Mouse (Mus musculus) midbrain, embryonic 10.5 days (tissue): ENCODE data around the gene 1110051M20Rik. TPM values are rescaled to one million over a fixed set of nuclear protein-coding genes. Genes with fewer than 3 reads are reported as not detected.
A peak's percentile ranks its signal among the peaks of the same experiment; 100 is the strongest.

ENCODE experiments used
- DNase-seq: peaks from one replicate; pipeline ENCODE4 v3.0.0-alpha.2; 2017; ENCODE audit warnings: low spot score
- H3K27ac ChIP-seq: fragments of 300-500 bp; sonication (generic); replicated peaks from 2 replicates; pipeline ENCODE4 v1.5.1; 2016; ENCODE audit warnings: mild to moderate bottlenecking
- H3K27me3 ChIP-seq: fragments of 300-500 bp; sonication (generic); 2 replicates; pipeline ENCODE4 v1.6.1; 2016; ENCODE audit warnings: low read depth, mild to moderate bottlenecking; ENCODE audit not compliant: poor library complexity, severe bottlenecking
- H3K36me3 ChIP-seq: fragments of 300-500 bp; sonication (generic); 2 replicates; pipeline ENCODE4 v1.6.1; 2016; ENCODE audit warnings: mild to moderate bottlenecking, moderate library complexity
- H3K4me1 ChIP-seq: fragments of 300-500 bp; sonication (generic); 2 replicates; pipeline ENCODE4 v1.6.1; 2016
- H3K4me3 ChIP-seq: fragments of 300-500 bp; sonication (generic); 2 replicates; pipeline ENCODE4 v1.5.1; 2016; ENCODE audit warnings: mild to moderate bottlenecking, moderate library complexity
- H3K9me3 ChIP-seq: fragments of 300-500 bp; sonication (generic); replicated peaks from 2 replicates; pipeline ENCODE4 v1.6.1; 2016; ENCODE audit warnings: mild to moderate bottlenecking
- WGBS: fragments of 180-500 bp; shearing (Covaris S2); methylation state at CpG from one replicate; pipeline ENCODE4 v1.1.7; 2016; 5-methylcytosine and 5-hydroxymethylcytosine counted together
- polyA plus RNA-seq: library from polyadenylated mRNA; unstranded; fragments of >200 nt; fragmentation: Nextera tagmentation; extraction: Ambion mirVana; gene quantifications from 2 replicates; pipeline ENCODE4 v1.2.1, GENCODE M21; 2016

Gene 1110051M20Rik
- polyA plus RNA-seq, 1 experiment from 2014 or later: 87.1 TPM

GRCm38 (mm10) chr2:91351841-91352240, 92.7 kb downstream of the 1110051M20Rik start:
- DNase-seq: no peak
- Histone ChIP-seq H3K4me3 (no peak overlapping the region), H3K9me3 (no peaks in the 10 kb centered on the region), H3K27ac (no peak overlapping the region), H3K4me1 (peaks cover 9% of the 10 kb centered on the region), H3K36me3 (no peaks in the 10 kb centered on the region), H3K27me3 (no peaks in the 10 kb centered on the region)

DNA sequence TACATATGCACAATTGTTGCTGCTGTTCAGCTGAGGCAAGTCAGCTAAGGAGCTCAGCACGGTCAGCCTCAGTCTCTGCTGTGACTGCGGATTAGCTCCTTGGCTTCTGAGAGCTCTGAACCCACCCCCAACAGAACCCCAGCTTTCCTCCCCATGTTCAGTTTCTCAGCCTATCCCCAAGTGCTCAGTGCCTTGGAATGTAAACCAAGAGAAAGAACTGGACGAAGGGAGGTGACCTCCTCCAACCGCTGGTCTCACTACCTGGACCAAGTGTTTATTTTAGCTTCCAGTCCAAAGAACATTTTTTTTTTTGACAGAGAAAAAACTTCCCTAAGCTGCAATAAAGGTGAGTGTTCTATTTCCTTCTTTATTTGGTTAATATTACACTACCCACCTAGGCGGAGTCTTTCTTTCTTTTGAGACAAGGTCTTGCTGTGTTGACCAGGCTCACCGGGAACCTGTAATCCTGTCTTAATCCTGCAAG, 94.5 kb downstream of the 1110051M20Rik start:
- Histone ChIP-seq H3K27ac (no peak overlapping the region), H3K4me1 (peaks cover 9% of the 10 kb centered on the region), H3K27me3 (no peaks in the 10 kb centered on the region), H3K36me3 (no peaks in the 10 kb centered on the region), H3K9me3 (no peaks in the 10 kb centered on the region), H3K4me3 (no peak overlapping the region)
- no peak for DNase-seq
- 56% methylated on average over 6 of the region's 6 CpGs for WGBS

DNA sequence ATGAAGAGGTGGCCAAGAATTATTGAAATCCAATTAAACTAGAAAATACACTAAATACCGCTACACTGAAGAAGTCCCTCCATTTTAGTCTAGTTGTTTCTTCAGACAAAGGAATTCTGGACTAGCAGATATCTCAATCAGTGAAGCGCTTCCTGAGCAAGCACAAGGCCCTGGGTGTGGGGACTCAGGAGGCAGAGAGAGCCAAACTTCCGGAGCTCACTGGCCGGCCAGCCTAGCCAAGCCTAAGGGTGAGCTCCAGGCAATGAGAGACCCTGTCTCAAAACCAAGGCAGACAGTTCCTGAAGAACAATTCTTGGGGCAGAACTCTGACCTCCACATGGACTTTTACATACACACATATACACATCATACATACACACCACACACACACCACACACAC, 95.6 kb downstream of the 1110051M20Rik start:
- Histone ChIP-seq H3K4me1 (peaks cover 9% of the 10 kb centered on the region), H3K27me3 (no peaks in the 10 kb centered on the region), H3K36me3 (0 out of 2 replicates have a peak, but pooled peaks cover 3% of the 10 kb centered on the region), H3K9me3 (no peaks in the 10 kb centered on the region; the same call in 1 of the 2 replicates), H3K27ac (no peak overlapping the region), H3K4me3 (no peak overlapping the region)
- DNase-seq: no peak
- 78% methylated on average over 4 of the region's 4 CpGs for WGBS

DNA sequence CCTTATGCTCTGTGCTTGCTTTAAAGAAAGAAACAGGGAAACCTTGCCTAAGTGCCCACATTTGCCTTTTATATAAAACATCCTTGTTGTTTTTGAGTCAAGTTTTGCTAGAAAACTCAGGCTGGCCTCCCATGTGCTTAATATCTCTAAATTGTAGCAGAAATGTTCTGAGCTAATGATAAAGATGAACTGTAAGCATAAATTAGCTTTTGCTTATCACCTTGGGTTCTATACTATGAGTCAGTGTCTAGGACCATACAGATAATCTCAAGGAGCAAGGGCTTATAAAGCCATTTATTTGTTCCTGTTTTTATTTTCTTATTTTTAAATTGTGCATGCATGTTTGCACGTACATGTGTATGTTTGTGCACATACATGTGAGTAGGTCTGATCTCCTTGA, 98.9 kb downstream of the 1110051M20Rik start:
- WGBS: 87% methylated on average over 1 of the region's 1 CpGs
- H3K4me3 ChIP-seq: no peak overlapping the region
- no peak for DNase-seq
- 0 out of 2 replicates have a peak, but pooled peaks cover 7% of the 10 kb centered on the region for H3K36me3 ChIP-seq
- no peak overlapping the region for H3K27ac ChIP-seq
- no peaks in the 10 kb centered on the region; the same call in 1 of the 2 replicates for H3K9me3 ChIP-seq
- H3K4me1 ChIP-seq: peaks cover 7% of the 10 kb centered on the region
- no peaks in the 10 kb centered on the region for H3K27me3 ChIP-seq

DNA sequence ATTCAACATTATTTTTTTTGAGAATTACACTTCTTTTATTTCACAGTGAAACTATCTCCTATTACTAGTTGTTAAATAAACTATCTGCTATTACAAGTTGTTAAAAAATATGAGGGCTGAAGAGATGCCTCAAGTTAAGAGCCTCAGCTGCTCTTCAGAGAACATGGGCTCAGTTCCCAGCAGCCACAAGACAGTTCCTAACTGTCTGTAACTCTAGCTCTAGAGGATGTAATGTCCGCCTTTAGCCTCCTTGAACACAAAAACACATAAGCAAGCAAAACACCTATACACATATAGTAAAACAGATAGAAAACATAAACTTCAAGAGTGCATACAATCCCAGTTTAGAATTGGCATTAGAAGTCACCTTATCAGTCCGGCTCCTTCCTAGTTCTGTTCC, 104.9 kb downstream of the 1110051M20Rik start:
- Histone ChIP-seq H3K27ac (no peak overlapping the region), H3K36me3 (0 out of 2 replicates have a peak, but pooled peaks cover 7% of the 10 kb centered on the region), H3K4me1 (peaks cover 2% of the 10 kb centered on the region), H3K27me3 (no peaks in the 10 kb centered on the region), H3K4me3 (no peak overlapping the region), H3K9me3 (no peaks in the 10 kb centered on the region; the same call in 1 of the 2 replicates)
- WGBS: 95% methylated on average over 2 of the region's 2 CpGs
- DNase-seq: no peak

DNA sequence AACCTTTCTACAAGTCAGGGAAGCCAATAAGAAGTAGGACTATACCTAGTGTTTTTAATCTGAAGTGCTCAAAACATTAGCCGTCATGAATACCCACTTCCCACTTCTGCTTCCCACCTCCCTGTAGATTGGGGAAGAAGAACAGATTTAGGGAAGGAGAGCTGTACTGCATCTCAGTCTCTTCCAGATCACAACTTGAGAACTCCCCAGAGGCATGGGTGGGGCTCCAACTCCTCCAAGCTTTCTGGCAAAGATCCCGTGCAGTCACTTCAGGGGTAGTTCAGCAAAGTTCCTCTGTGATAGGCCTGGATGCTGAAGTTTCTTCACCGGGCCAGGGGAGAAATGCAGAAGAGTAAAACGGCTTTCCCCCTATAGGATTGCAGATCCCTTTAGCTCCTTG, 109.4 kb downstream of the 1110051M20Rik start:
- Histone ChIP-seq H3K27ac (no peak overlapping the region), H3K4me1 (peaks cover 21% of the 10 kb centered on the region), H3K27me3 (no peaks in the 10 kb centered on the region; the same call in 1 of the 2 replicates), H3K9me3 (no peaks in the 10 kb centered on the region), H3K4me3 (no peak overlapping the region), H3K36me3 (no peaks in the 10 kb centered on the region)
- DNase-seq: no peak
- WGBS: 86% methylated on average over 4 of the region's 4 CpGs

- Histone ChIP-seq H3K4me3 (no peak overlapping the region), H3K36me3 (no peaks in the 10 kb centered on the region), H3K4me1 (peaks cover 54% of the 10 kb centered on the region), H3K27me3 (no peaks in the 10 kb centered on the region; the same call in 1 of the 2 replicates), H3K9me3 (no peaks in the 10 kb centered on the region), H3K27ac (0 out of 2 replicates have a peak overlapping the region, but pooled peaks have one; percentile 38)
- 83% methylated on average over 7 of the region's 7 CpGs for WGBS
- DNase-seq: no peak
Measured at GRCm38 (mm10) chr2:91331051-91331843, 113.3 kb downstream of the 1110051M20Rik start.

DNA sequence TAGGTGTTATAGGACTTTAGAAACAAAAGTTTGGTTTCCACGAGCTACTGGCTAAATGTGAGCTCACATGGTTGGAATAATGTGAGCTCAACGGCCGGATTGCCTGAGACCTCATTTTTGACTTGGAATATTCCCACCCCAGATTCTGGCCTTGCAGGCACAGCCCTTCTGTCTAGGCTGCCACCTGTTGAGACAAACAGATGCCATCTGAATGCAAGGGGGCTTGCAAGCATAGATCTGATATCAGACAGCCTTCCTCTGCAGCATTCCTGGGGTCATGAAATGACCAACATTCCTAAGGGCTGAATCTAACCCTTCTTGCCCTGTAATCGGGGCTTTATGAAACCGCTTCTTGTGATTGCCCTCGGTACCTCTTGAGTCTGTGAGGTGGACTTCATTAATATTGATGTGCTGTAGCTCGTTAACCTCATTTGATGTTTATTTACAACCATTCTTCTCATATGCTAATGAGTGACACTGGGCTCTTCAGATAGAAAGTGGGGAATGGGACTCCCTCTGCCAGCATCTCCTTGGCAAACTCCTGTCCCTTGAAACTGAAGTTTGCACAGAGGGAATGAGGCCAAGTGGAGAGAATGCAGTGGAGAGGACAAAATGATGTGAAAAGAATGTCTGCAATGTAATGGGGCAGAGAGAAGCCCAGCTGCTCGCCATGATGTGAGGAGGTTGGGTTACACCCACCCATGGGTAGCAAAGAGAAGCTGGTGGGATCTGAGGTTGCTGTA, 114.3 kb downstream of the 1110051M20Rik start:
- Histone ChIP-seq H3K27me3 (no peaks in the 10 kb centered on the region; the same call in 1 of the 2 replicates), H3K36me3 (no peaks in the 10 kb centered on the region), H3K27ac (0 out of 2 replicates have a peak overlapping the region, but pooled peaks have one; percentile 38), H3K4me3 (no peak overlapping the region), H3K9me3 (0 out of 2 replicates have a peak, but pooled peaks cover 3% of the 10 kb centered on the region), H3K4me1 (peaks cover 58% of the 10 kb centered on the region)
- 76% methylated on average over 8 of the region's 8 CpGs for WGBS
- DNase-seq: no peak

DNA sequence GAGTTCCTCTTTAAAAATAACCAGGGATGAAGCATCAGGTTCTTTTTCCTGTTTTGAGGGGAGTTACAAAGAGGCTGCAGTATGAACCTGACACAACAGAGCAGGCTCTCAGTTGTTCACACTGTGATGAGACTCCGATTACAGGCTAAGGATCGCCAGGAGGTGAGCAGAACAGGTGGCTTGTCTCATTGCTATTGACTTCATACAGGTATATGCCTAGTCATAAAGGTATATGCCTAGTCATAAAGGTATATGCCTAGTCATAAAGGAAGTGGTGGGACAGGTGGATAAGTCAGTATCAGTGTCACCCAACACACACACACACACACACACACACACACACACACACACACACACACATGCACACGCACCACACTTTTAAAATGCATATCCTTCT, 115.8 kb downstream of the 1110051M20Rik start:
- no peaks in the 10 kb centered on the region; the same call in 1 of the 2 replicates for H3K27me3 ChIP-seq
- WGBS: 84% methylated on average over 3 of the region's 3 CpGs
- peaks cover 64% of the 10 kb centered on the region for H3K4me1 ChIP-seq
- 0 out of 2 replicates have a peak, but pooled peaks cover 3% of the 10 kb centered on the region for H3K9me3 ChIP-seq
- H3K4me3 ChIP-seq: no peak overlapping the region
- H3K36me3 ChIP-seq: no peaks in the 10 kb centered on the region
- H3K27ac ChIP-seq: peak overlapping the region; percentile 78
- DNase-seq: no peak

- Histone ChIP-seq H3K9me3 (0 out of 2 replicates have a peak, but pooled peaks cover 3% of the 10 kb centered on the region), H3K4me3 (no peak overlapping the region), H3K36me3 (no peaks in the 10 kb centered on the region), H3K27ac (peak overlapping the region; percentile 78), H3K4me1 (peaks cover 65% of the 10 kb centered on the region), H3K27me3 (peaks cover 2% of the 10 kb centered on the region; the same call in 1 of the 2 replicates)
- WGBS: 31% methylated on average over 12 of the region's 12 CpGs
- peak; percentile 50 for DNase-seq
Measured at GRCm38 (mm10) chr2:91327968-91328728, 116.4 kb downstream of the 1110051M20Rik start.

GRCm38 (mm10) chr2:91326746-91327350, 117.7 kb downstream of the 1110051M20Rik start:
- Histone ChIP-seq H3K9me3 (0 out of 2 replicates have a peak, but pooled peaks cover 3% of the 10 kb centered on the region), H3K27ac (peak overlapping the region; percentile 78), H3K4me3 (no peak overlapping the region), H3K4me1 (peaks cover 72% of the 10 kb centered on the region), H3K36me3 (no peaks in the 10 kb centered on the region), H3K27me3 (peaks cover 6% of the 10 kb centered on the region; the same call in 1 of the 2 replicates)
- no peak for DNase-seq
- WGBS: 88% methylated on average over 13 of the region's 13 CpGs
